Mouse (Mus musculus): Measurements from ENCODE around the gene Trpv1. TPM values are rescaled to one million over a fixed set of nuclear protein-coding genes. Genes with fewer than 3 reads are reported as not detected.

Trpv1 gene
- polyA plus RNA-seq (2012; ENCODE audit: low replicate concordance) = not detected in 2 replicates

GRCm38 (mm10) chr11:73233992-73234391 is at the start of gene Trpv1:
Gene Trpv1, plus strand, starts transcription at chr11:73234292.

GRCm38 (mm10) chr11:73198603-73199229 is 35.4 kb upstream of the Trpv1 start, which contains the start of gene Ctns:
Gene Ctns, minus strand, starts transcription at chr11:73199042.

GRCm38 (mm10) chr11:73199230-73199712 is 34.8 kb upstream of the Trpv1 start, which contains the start of gene Shpk:
Gene Shpk, plus strand, starts transcription at chr11:73199460.

GRCm38 (mm10) chr11:73267267-73267666 is 33.2 kb downstream of the Trpv1 start, which contains the start of gene Trpv3:
Gene Trpv3, plus strand, starts transcription at chr11:73267388.

Other genes starting within 250 kb of the Trpv1 start
- gene P2rx1, start 235.2 kb upstream of the Trpv1 start, polyA plus RNA-seq (2012; ENCODE audit: low replicate concordance) = 0.67 and 1.9 TPM in 2 replicates
- gene Camkk1, start 215.3 kb upstream of the Trpv1 start, polyA plus RNA-seq (2012; ENCODE audit: low replicate concordance) = 2.5 and 3.9 TPM in 2 replicates
- gene Ncbp3, start 186.5 kb upstream of the Trpv1 start, polyA plus RNA-seq (2012; ENCODE audit: low replicate concordance) = 3.7 and 3.8 TPM in 2 replicates
- gene Itgae, start 143.7 kb upstream of the Trpv1 start, polyA plus RNA-seq (2012; ENCODE audit: low replicate concordance) = 2.7 and 4.2 TPM in 2 replicates
- 5.5 and 8.6 TPM in 2 replicates for gene Haspin, start 96.0 kb upstream of the Trpv1 start, polyA plus RNA-seq (2012; ENCODE audit: low replicate concordance)
- 0.06 and 0.07 TPM in 2 replicates for gene P2rx5, start 73.9 kb upstream of the Trpv1 start, polyA plus RNA-seq (2012; ENCODE audit: low replicate concordance)
- gene Emc6, start 57.3 kb upstream of the Trpv1 start, polyA plus RNA-seq (2012; ENCODE audit: low replicate concordance) = 149 and 201 TPM in 2 replicates
- 3.0 and 9.9 TPM in 2 replicates for gene Tax1bp3, start 57.2 kb upstream of the Trpv1 start, polyA plus RNA-seq (2012; ENCODE audit: low replicate concordance)
- gene Ctns, start 35.2 kb upstream of the Trpv1 start, polyA plus RNA-seq (2012; ENCODE audit: low replicate concordance) = 2.1 and 10.2 TPM in 2 replicates
- gene Shpk, start 34.8 kb upstream of the Trpv1 start, polyA plus RNA-seq (2012; ENCODE audit: low replicate concordance) = 1.7 and 1.9 TPM in 2 replicates
- gene Trpv3, start 33.1 kb downstream of the Trpv1 start, polyA plus RNA-seq (2012; ENCODE audit: low replicate concordance) = not detected in 2 replicates
- 0.11 TPM in 1 of 2 replicates, not detected in the other for gene Aspa, start 95.3 kb downstream of the Trpv1 start, polyA plus RNA-seq (2012; ENCODE audit: low replicate concordance)
- not detected in 2 replicates for gene Gm49340, start 95.4 kb downstream of the Trpv1 start, polyA plus RNA-seq (2012; ENCODE audit: low replicate concordance)
- not detected in 2 replicates for gene Spata22, start 95.4 kb downstream of the Trpv1 start, polyA plus RNA-seq (2012; ENCODE audit: low replicate concordance)
- gene Olfr20, start 116.5 kb downstream of the Trpv1 start, polyA plus RNA-seq (2012; ENCODE audit: low replicate concordance) = not detected in 2 replicates
- not detected in 2 replicates for gene Olfr376, start 137.0 kb downstream of the Trpv1 start, polyA plus RNA-seq (2012; ENCODE audit: low replicate concordance)
- gene Olfr1, start 165.3 kb downstream of the Trpv1 start, polyA plus RNA-seq (2012; ENCODE audit: low replicate concordance) = not detected in 2 replicates
- not detected in 2 replicates for gene Olfr378, start 194.2 kb downstream of the Trpv1 start, polyA plus RNA-seq (2012; ENCODE audit: low replicate concordance)
- 0.15 TPM in 1 of 2 replicates, not detected in the other for gene Olfr380, start 223.2 kb downstream of the Trpv1 start, polyA plus RNA-seq (2012; ENCODE audit: low replicate concordance)